Mouse (Mus musculus) mesoderm, embryonic 11.5 days (tissue): ENCODE measurements around the gene Cacna1e.

Experiments used
- DNase-seq: peaks from one replicate; pipeline ENCODE4 v3.0.0-alpha.2; 2012; ENCODE audit warnings: low read depth, low spot score

Cacna1e gene

GRCm38 (mm10) chr1:154784862-154785261 is 99.4 kb downstream of the Cacna1e start:
- DNase-seq: no peak

- DNase-seq: no peak
These were observed 100.8 kb downstream of the Cacna1e start for GRCm38 (mm10) chr1:154783521-154783920.

GRCm38 (mm10) chr1:154779908-154780514 is 104.3 kb downstream of the Cacna1e start:
- no peak for DNase-seq

- no peak for DNase-seq
These were observed 108.0 kb downstream of the Cacna1e start for GRCm38 (mm10) chr1:154776344-154776743.

GRCm38 (mm10) chr1:154774468-154774867 is 109.8 kb downstream of the Cacna1e start:
- no peak for DNase-seq

- no peak for DNase-seq
These were observed 113.2 kb downstream of the Cacna1e start for GRCm38 (mm10) chr1:154771111-154771510.

GRCm38 (mm10) chr1:154770542-154770941 is 113.8 kb downstream of the Cacna1e start:
- no peak for DNase-seq

- DNase-seq: no peak
These were observed 121.2 kb downstream of the Cacna1e start for GRCm38 (mm10) chr1:154763132-154763531.

GRCm38 (mm10) chr1:154752081-154752480 is 132.2 kb downstream of the Cacna1e start:
- DNase-seq: no peak

- no peak for DNase-seq
These were observed 135.8 kb downstream of the Cacna1e start for GRCm38 (mm10) chr1:154748531-154748930.

- DNase-seq: no peak
These were observed 139.1 kb downstream of the Cacna1e start for GRCm38 (mm10) chr1:154745241-154745640.

- no peak for DNase-seq
These were observed 153.8 kb downstream of the Cacna1e start for GRCm38 (mm10) chr1:154730411-154730961.

- DNase-seq: peak; percentile 87
These were observed 154.9 kb downstream of the Cacna1e start for GRCm38 (mm10) chr1:154729269-154729980.

- no peak for DNase-seq
These were observed 155.6 kb downstream of the Cacna1e start for GRCm38 (mm10) chr1:154728682-154729081.

GRCm38 (mm10) chr1:154727696-154728095 is 156.6 kb downstream of the Cacna1e start:
- no peak for DNase-seq

- no peak for DNase-seq
These were observed 157.7 kb downstream of the Cacna1e start for GRCm38 (mm10) chr1:154726361-154727161.

GRCm38 (mm10) chr1:154725356-154726320 is 158.7 kb downstream of the Cacna1e start:
- DNase-seq: no peak

GRCm38 (mm10) chr1:154723537-154724286 is 160.6 kb downstream of the Cacna1e start:
- peak; percentile 64 for DNase-seq

- no peak for DNase-seq
These were observed 161.2 kb downstream of the Cacna1e start for GRCm38 (mm10) chr1:154723078-154723477.

GRCm38 (mm10) chr1:154715596-154715995 is 168.7 kb downstream of the Cacna1e start:
- no peak for DNase-seq
